Mouse (Mus musculus): ENCODE results near the gene Olfr630.
"Not testable (repeated sequence)": the region's sequence is repeated elsewhere in the genome, so short reads cannot be mapped to it uniquely, and the experiment has no call there.

Olfr630 gene

DNA sequence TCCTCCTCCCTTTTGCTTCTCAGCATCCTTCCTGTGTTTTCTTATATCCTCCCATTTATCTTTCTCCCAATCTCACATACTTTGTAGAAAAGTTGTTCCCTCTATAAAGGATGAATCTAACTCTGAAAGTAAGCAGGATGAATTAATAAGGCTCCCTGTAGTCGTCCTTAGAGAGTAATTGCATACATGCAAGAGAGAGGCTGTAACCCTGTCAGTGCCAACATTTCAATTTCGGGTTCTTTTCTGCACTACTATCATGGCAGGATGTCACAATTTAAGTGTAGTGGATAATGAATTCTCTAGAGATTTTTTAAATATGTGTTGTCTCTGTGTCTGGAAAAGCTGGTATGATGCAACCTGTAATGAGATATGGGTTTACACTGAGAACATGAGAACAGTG is at the start of gene Olfr630:
TSS of gene Olfr630 (minus strand) at position 101 of the 400 bp plus-strand sequence.
- DNase-seq (ENCODE audit: low read depth, low spot score): no peak

DNA sequence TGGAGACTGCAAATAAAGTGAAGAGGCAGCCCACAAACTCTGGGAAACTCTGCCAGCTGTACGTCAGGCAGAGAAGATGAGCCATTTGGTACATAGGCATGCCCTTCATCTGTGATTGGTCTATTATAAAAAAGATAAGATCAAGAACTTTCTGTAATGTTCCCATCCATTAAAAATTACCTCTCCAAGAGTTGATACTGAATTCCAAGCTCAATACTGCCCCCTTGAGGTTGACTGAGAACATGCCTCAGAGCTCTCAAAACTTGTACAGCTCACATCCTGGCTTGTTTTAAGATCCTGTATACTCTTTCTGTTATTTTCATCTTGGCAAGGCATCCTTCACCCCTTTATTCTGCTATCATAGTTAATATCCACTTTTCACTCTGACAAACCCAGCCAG is 49.7 kb upstream of the Olfr630 start:
- DNase-seq (ENCODE audit: low read depth, low spot score): peak; percentile 61

DNA sequence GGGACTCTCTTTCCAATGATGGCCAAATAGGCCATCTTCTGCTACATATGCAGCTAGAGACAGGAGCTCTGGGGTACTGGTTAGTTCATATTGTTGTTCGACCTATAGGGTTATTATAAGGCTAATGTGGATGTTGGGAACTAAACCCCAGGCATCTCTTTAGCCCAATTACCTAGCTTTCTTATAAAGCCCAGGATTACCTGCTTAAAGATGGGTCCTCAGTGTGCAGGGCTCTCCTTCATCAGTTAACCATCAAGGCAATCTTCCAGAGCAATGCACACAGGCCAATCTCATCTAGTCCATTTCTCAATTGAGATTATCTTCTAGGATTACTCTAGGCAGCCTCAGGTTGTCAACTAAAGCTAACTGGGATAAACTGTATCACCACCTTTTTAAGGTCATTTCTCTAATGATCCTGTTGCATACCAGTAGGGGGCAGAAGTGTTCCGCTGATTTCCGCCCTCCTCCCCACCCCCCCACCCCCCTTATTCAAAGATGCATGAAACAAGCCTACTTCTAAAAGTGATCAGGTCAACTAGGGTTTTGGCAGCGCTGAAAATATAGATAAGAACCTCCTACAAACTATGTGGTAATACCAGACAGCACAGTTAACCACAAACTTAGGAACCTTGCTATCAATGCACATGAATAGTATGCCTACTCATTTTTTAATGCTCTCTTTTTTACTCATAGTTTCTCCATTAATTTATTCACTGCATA is 35.7 kb upstream of the Olfr630 start:
- peak; percentile 7 for DNase-seq (ENCODE audit: low read depth, low spot score)

DNA sequence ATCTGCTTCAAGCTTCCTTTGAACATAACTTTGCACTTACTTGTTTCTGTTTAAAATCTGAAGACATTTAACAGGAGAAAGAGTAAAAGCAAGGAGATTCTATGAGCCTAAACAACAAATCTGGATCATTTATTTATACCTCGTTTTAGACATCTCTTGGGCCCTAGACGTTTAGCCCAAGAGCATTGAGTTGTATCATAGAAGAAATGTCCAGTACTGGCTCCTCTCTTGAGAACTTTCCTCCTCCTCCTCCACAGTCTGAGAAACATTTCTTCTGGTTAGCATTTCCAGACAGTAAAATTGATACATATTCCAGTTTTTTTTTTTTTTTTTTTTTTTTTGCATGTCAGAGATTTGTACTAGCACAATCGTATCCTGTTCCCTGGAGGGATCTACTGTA is 34.6 kb upstream of the Olfr630 start, which contains the start of gene Olfr67:
TSS of gene Olfr67 (minus strand) at position 101 of the 400 bp plus-strand sequence.
- DNase-seq (ENCODE audit: low read depth, low spot score): no peak

DNA sequence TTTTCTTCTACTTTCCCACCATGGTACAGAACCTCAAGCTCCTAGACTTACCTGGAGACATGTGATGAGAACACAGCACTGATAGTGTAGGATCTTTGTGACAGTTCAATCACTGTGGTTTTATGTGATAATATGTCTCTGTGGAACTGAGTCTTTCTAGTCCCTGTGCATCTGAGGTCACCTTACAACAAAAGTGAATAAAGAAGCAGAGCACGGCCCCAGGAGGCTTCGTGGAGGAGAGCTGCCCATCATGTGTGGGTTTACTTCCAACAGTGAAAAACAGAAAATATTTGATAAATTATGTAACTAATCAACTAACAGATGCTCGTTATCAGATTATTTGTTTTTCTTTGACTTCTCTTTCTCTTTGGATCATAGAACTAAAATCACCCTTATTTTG is 22.5 kb upstream of the Olfr630 start, which contains the start of gene Olfr68:
TSS of gene Olfr68 (minus strand) at position 101 of the 400 bp plus-strand sequence.
- DNase-seq (ENCODE audit: low read depth, low spot score): no peak

DNA sequence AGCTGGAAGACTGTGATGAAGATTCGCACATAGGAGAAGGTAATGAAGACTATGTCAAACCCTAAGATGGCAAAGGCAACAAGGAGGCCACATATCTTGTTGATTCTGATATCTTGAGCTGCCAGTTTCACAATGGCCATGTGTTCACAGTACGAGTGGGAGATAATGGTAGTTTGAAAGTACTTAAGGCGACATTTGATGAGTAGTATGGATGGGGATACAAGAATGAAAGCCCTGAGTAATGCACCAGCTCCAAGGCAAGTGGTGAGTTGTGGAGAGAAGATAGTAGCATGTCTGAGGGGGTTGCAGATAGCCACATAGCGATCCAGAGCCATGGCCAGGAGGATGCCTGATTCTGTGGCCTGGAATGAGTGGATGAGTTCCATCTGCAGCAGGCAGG is 20.5 kb upstream of the Olfr630 start:
- not testable (repeated sequence) for DNase-seq (ENCODE audit: low read depth, low spot score)

DNA sequence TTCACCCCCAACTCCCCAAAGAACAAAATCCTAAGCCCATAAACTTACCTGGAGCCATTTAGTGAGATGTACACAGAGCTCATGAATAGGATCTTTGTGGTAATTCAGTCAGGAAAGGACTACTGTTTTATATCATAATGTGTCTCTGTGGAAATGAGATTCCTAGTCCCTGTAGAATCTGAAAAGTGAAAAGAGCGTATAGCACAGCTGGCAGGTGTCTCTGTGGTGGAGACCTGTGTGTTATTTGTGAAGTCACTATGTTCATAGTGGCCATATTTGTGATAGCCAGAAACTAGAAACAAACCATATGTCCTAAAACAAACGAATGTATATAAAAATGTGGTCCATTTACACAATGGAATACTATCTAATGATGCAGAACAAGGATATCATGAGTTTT is 14.4 kb upstream of the Olfr630 start, which contains the start of gene Olfr69:
TSS of gene Olfr69 (minus strand) at position 101 of the 400 bp plus-strand sequence.
- DNase-seq (ENCODE audit: low read depth, low spot score): no peak

DNA sequence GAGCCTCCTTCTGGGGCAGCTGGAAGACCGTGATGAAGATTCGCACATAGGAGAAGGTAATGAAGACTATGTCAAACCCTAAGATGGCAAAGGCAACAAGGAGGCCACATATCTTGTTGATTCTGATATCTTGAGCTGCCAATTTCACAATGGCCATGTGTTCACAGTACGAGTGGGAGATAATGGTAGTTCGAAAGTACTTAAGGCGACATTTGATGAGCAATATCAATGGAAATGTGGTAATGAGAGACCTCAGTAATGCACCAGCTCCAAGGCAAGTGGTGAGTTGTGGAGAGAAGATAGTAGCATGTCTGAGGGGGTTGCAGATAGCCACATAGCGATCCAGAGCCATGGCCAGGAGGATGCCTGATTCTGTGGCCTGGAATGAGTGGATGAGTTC is 10.6 kb upstream of the Olfr630 start:
- DNase-seq (ENCODE audit: low read depth, low spot score): not testable (repeated sequence)

DNA sequence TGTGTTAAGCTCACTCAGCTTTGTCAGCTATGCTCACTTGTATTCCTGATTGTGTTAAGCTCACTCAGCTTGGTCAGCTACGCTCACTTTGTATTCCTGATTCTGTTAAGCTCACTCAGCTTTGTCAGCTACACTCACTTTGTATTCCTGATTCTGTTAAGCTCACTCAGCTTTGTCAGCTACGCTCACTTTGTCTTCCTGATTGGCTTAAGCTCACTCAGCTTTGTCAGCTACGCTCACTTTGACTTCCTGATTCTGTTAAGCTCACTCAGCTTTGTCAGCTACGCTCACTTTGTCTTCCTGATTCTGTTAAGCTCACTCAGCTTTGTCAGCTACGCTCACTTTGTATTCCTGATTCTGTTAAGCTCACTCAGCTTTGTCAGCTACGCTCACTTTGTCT is 5.1 kb upstream of the Olfr630 start:
- DNase-seq (ENCODE audit: low read depth, low spot score): not testable (repeated sequence)

DNA sequence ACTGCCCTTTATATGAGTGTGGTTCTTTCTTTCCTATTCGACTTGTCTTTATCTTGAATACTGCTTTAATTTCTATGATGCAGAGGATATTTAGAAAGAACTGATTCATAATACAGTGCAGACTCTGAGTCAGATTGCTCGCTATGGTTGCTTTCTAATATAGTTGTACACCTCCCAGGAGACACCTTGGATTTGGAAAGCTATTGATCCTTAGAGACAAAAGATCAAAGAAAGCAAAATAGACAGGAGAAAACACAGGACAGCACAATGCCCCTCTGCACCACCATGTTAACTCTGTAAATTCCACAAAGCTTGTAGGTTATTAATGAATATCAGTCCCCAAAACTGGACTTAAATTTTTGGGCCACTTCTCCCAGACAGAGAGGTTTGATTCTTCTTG is 12.3 kb downstream of the Olfr630 start, which contains the start of gene Olfr629:
TSS of gene Olfr629 (minus strand) at position 101 of the 400 bp plus-strand sequence.
- no peak for DNase-seq (ENCODE audit: low read depth, low spot score)

DNA sequence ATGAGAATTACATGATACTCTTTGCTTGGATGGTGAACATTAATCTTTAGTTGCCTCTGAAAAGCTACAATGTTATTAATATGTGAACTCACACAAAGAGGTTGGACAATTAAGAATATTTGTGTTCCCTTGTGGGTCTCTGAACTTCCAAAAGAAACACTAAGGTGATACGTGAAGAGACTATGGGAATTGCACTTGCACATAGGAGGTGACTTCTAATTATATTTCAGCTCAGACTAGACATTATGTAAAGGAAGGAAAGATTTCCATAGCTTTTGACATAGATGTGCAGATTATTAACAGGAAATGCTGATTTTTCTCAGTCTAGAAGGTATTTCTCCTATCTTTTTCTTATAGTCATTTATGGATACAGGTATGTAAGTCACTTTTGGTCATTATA is 27.1 kb downstream of the Olfr630 start, which contains the start of gene Olfr628:
TSS of gene Olfr628 (plus strand) at position 301 of the 400 bp plus-strand sequence.
- no peak for DNase-seq (ENCODE audit: low read depth, low spot score)

DNA sequence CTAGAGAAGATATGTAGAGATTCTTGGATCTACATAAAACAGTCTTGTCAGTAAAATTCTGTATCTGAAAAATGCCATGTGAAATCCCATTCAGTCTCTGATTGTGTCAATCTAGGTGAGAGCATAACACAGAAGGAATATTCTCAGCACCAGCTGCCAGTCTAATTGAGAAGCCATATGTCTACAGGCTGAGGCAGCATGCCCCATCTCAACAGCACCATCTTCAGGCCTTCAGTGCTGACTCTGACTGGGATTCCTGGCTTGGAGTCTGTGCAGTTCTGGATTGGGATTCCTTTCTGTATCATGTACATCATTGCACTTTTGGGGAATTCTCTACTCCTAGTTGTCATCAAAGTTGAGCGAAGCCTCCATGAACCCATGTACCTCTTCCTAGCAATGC is 40.7 kb downstream of the Olfr630 start:
- not testable (repeated sequence) for DNase-seq (ENCODE audit: low read depth, low spot score)

DNA sequence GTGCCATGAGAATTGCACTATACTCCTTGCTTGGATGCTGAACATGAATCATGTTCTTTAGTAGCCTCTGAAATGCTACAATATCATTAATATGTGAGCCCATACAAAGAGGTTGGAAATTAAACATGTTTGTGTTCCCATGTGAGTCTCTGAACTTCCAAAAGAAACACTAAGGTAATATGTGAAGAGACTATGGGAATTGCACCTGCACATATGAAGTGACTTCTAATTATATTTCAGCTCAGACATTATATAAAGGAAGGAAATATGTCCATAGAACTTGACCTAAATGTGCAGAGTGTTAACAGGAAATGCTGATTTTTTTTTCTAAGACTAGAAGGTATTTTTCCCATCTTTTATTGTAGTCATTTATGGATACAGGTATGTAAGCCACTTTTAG is 42.8 kb downstream of the Olfr630 start, which contains the start of gene Olfr243:
TSS of gene Olfr243 (plus strand) at position 301 of the 400 bp plus-strand sequence.
- no peak for DNase-seq (ENCODE audit: low read depth, low spot score)

DNA sequence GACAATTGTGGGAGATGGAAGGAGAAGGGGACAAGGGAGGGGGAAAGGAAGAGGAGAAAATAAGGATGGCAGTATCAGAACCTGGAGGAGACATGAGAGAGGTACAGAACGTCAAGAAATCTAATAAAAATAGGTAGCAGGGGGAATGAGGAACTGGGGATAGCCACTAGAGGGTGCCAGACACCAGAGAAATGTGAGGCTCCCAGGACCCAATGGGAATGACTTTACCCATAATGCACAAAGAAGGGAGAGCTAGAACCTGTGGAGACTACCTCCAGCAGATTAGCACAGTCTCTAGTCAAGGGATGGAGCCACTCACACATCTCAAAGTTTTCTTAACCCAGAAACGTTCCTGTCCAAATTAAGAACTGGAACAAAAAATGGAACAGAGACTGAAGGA is 45.1 kb downstream of the Olfr630 start:
- no peak for DNase-seq (ENCODE audit: low read depth, low spot score)
